Mouse (Mus musculus): ENCODE measurements around the gene Pknox2. TPM values are rescaled to one million over a fixed set of nuclear protein-coding genes. Genes with fewer than 3 reads are reported as not detected.

Gene Pknox2
- total RNA-seq, 2 experiments from 2014 or later: 6.8 to 10.0 TPM

DNA sequence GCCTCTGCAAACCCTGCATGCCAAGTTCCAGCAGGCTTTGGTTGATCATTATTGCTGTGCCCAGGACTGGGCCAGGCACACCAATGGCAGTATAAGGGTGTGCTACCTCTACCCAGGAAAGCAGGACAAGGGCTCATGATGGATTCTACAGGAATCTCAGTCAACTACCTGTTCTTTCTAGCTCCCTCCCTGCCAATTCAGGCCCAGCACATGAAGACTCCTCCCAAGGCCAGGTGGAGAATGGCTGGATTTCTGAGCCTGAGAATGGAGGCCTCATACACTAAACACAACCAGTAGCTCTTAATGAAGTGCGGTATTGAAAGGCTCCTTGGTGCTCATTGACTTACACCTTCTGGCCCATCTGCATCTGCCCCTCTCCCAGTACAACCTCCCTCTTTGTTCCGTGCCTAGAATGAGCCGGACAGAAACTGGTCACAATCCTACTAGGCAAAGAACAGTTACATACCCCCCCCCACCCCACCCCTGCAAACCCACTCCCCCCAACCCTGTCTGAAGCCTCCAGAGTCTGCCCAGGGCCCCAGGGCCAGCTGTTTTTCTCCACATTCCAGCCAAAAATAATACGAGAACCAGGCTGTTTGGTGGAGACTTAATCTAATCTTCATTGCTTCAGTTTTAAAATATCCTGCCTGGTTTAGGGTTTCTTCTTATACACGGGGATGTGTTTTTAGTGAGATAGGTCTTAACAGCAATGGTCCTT, 6.6 kb downstream of the Pknox2 start:
- no peak for DNase-seq

DNA sequence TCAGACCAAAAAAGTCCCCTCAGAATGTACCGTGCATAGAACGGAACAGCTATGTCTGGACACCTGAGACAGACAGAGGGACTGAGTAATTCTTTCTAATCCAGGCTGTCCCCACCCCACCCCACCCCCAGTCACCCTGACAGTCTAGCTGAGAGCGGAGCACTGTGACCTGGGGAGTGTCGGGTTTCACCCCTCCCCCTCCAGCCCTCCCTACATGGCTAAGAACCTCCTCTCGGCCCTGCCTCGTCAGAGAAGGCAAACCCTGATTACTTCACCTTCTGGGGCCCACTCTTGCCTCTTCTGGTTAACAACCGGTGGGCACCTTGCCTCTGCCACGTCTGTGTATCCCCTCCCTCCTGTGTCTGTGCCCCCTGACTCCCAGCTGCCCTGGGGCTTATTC, 7.7 kb downstream of the Pknox2 start:
- peak; percentile 73 to 75 for DNase-seq

DNA sequence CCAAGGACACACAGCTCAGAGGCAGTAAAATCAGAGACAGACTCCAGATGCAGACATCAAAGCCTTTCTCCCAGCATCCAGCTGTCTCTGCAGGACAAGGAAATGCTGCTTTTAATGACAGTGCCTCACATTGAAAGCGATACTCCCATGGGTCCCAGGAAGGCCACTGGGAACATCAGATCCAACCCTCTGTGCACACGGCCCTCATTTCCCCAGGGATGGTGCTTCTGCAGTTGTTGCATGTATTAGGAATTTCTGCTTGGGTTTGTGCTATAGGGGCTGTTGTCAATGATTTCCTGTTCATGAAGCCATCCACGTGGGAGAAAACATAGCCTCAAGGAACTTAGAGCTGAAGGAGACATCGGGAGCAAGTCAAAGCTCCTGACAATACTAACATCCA, 8.3 kb downstream of the Pknox2 start:
- DNase-seq: peak; percentile 20 to 26

DNA sequence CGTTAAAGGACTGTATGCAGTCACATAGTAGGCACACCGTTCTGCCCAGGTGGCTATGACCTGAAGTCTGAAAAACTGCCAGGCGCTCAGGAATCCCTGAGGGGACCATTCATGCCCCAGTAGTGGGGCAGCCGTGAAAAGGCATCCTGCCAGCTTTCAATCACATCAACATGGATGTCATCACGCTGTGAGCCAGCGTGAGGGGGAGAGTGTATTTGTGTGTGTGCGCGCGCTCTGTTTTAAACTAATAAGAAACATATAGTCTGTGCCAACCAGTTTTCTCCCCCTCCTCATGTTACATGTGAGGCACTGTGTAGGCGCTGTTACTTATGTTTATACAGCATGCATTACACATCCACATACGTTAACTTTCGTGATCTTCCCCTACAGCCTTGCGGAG, 10.9 kb downstream of the Pknox2 start:
- no peak for DNase-seq

DNA sequence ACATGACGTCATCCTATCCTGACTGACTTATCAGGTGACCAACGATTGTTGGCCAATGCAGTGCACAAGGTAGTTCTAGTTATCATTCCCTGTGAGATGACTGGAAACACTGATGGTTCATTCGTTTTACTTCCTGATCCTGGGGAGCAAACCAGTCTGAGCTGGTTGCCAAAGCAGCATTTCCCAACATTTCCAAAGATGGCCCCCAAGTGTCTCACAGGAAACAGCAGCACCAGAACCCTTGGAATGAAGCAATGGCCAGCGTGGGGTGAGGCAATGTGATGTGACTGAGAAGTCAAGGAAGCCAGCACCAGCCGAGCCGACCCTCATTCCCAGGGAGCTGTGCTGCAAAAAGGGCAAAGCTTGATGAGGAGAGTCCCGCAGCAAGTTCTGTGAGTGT, 13.7 kb downstream of the Pknox2 start:
- no peak for DNase-seq

DNA sequence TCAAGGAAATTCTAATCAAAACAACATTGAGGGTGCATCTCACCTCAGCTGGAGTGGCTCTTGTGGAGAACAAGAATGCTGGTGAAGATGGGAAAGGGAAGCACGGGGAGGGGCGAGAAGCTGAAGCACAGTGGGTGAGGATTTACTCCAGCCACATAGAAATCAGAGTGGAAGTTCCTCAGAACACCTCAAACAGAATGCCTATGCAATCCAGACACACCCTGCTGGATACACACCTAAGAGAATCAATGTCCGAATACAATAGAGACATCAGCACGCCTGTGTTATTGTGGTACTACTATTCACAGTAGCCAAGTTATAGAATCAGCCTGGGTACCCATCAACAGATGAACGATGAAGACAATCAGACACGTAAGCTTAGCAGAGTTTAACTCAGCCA, 18.2 kb downstream of the Pknox2 start:
- no peak for DNase-seq

DNA sequence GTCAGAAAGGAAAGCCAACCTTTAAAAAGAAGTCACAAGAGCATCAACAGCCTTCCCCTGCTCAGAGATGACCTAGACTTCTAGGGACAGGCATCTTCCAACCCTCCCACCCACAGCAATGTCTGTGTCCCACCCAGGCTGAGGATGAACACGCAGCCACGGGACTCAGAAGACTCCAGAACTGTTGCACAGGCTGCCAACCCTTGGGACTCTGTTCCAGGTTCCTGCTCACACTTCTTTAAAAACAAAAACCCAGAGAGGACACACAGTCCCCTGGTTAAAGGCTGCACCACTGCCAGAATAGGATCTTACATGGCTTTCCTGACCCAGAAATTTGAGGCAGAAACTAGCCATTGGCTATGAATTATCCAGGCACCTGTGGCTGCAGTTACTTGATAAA, 21.0 kb downstream of the Pknox2 start:
- DNase-seq: peak; percentile 60 to 67

DNA sequence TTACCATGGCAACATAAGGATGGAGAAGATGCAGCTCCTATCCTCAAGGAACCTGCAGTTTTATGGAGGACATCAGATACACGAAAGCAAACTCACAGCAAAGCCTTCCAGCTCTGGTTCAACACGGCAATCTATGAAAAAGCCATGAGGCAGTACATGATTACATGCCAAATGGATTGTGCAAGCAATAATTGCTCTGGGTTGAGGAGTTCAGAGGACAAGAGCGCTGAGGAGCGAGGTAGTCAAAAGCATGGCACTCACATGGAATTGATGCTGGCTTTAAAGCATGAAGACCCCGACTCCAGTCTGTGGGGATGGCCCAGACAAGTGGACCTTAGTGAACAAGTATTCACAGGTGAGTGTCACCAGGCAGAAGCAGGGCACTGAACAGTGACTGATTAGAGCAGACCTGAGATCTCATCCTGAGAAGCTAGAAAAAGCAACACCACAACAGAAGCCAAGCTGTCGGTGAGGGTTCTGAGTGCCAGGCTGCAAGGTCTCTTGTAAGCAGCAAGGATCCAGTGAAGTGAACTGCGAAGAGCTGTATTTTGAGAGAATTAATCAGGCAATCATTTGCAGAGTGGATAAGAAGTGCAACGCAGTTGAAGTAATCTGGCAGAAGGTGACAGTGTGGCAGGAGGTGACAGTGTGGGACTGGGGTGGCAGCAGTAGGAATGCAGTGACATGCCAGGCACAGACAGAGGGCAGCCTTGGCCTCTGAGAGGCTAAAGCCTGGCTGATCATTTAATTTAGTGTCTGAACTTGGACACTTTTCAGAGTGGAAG, 22.3 kb downstream of the Pknox2 start:
- peak; percentile 49 to 53 for DNase-seq

DNA sequence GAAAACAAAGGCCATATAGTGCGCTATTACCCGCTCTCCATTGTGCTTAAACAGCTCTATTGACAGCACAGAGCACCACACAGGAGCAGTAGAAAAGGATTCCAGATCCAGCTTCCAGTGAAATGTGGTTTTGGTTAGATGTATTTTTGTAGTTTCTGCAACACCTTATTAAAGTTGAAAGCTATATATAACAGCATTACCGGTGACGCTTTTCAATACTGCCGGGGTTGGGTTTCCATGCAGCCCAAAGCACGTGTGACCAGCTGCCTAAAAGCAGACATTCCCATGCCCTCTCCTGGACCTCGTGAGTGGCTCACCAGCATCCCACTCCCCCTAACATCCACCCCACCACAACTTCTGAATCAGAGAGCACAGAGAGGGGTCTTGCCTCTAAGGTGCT, 23.8 kb downstream of the Pknox2 start:
- no peak for DNase-seq

DNA sequence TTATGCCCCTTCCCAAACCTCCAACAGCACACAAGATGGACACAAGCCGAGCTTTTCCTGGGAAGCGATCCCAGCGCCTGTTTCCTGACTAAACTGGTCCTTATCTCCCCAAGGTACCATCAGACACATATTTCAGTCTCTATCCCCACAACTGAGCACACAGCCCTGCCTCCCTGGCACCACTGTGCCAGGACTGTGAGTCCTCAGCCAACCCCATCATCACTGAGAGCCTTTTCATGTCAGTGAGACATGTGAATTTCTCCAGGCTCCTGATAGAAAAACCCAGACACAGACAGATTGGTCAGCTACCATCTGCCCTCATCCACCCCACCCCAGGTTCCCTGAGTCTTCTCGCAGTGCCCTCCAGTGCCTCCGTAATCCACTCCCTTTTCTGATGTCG, 24.2 kb downstream of the Pknox2 start:
- DNase-seq: no peak

DNA sequence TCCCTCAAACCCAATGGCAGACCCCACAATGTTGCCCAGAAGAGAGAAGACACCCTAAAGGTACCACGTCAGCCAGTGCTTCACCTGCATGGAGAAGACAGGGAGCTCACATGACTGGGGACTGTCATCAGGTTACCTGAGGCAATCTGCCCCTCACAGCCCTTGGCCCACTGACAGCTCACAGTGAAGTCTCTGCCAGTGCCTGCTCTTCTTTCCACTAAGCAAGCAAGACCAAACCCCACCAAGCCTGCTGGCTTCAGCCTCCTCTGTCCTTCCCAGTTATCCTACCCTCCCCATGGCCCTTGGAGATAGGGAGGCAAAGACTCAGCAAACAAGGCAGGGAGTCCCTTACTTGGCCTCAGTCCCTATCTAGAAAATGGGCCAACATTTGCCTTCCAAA, 24.8 kb downstream of the Pknox2 start:
- no peak for DNase-seq

DNA sequence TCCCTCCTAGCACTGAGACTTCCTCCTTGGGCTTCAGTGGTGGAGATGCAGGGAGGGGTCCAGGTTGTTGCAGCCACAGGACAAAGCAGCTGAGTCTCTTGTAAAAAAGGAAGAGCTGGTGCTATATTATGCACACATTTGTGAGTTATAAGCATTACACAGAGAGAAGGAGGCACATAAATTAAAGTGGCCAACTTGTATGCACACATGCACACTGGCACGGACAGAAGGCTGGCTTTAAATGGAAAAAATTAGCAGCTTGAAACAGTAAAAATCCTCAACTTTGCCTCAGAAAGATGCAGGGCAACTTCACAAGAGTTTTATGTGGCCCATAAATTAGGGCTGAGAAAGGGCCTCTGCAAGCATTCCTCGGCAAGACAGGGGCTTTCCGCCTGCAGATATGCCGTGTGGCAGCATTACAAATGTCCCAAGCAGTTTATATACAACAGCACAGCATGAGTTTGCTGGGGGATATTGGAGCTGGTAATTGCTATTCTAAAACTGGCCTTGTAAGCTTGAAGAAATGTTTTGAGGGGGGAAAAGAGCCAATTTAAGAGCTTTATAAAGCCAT, 25.4 kb downstream of the Pknox2 start:
- DNase-seq: no peak

DNA sequence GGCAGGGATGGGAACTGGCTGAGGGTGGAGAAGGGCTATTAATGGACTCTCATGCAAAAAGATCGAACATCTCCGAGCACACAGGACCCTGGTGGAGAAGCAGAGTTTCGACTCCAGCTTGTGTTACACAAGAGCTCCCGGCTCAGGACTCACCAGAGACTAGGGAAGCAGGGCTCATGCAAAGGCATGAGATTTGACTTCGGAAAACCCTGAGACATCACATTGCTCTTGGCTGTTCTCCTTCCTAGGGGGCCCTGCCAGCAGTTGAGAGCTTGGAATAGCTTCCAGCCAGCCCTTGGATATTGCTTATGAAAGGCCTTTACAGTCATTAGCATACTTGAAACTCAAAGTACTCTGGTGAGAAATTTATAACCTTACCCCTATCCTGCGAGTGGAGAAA, 26.4 kb downstream of the Pknox2 start:
- peak; percentile 82 to 87 for DNase-seq

DNA sequence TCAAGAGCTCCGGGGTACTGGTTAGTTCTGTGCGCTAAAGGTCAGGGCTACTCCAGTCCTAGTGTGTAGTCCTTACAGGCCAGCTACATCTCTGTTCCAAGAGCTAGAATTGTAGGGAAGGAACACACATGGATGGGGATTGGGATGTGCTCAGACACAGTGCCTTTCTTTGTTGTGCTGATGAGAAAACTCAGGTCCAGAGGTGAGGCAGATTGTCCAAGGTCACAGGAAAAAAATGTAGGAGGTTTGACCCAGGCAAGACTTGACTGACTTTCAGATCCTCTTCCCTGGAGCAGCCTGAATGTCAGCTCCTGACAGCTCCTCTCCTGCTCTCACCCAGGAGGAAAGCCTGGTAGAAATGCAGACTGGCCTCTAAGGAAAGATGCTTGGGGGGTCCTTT, 29.7 kb downstream of the Pknox2 start:
- no peak for DNase-seq

DNA sequence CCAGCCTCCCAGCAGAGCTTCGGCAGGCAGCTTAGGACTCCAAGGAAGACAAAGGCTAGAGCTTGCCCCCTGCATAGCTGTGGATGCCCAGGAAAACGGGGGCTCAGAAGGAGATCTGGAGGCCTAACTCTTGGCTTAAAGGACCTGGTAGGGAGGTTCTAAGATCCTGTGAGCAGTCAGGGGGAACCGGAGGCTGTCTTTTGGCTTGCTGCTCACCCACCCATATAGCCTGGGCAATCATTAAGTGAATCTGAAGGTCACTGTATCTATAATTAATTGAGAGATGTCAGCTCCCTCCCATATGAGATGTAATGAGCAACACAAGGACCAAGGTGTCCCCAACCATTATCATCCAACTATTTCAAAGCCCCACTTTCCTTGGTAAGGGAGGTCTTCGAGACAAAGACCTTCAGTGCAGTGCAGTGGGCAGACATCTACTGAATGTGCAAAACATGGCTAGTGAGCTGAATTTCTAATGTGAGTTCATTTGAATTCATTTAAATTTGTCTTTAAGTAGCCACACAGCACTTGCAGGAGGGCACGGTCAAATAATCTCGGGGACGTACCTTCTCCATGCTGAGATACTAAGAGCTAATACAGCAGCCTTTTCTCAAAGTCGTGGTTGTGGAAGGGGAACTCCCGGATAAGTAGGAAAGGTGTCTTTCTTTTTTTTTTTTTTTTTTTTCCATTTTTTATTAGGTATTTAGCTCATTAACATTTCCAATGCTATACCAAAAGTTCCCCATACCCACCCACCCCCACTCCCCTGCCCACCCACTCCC, 30.4 kb downstream of the Pknox2 start:
- no peak for DNase-seq

DNA sequence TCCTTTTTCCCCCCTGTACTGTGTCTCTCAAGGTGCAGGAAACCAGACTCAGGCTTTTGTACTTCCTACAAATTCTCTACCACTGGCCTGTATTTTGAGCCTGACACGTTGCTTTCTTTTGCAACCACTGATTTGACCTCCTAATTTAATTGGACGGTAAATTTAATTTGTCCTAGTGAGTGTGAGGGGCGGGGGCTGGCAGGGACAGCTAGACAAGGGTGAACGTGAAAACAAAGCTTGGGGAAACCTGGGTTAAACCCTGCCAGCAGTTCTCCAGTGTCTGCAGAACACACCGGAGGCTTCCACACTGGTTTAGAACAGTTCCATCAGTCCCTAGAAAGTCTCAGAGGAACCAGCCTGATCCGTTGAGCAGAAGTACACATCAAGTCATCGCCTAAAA, 31.4 kb downstream of the Pknox2 start:
- peak; percentile 51 to 52 for DNase-seq

DNA sequence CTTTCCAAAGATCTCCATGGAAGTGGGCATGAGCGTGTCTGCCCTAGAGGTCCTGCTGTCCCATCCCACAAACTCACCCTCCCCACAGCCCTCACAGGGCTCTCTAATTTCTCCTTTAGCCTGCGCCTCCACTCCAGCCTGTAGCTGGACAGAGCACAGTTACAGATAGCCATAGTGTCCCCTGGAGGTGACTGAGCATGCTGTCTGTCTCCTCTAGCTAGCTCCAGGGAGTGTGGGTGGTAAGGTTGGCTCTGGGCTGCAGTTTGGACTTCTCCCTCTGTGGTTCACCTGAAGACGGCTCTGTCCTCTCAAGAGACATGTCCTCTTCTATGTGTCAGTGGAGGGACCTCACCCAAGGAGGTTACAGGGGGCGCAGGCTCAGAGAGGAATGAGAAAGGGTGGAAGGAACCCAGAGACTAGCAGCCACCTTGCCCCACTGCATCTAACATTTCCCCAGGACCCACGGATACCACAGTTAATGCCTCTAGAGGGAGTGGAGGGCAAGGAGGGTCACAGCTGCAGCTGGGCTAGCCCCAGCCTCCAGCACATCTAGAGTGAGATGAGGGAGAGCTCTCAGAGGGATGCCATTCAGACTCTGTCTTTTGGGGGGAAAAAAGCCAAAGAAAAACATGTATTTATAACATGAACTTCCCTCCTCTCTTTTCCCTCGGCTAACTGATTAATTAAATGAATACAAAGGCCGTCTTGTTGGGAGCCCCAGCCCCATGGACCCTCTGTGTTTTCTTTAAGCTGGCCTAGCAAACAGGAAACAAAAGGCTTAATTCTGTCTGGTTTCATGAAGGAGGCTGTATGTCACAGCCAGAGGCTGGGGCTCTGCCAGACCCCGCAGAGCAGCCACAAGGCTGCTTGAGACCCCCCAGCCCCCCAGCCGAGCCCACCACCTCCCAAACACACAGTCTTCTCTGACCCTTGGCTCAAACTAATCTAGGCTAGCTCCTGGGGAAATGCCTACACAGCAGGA, 32.6 kb downstream of the Pknox2 start:
- DNase-seq: peak in 1 of 2 experiments; percentile 32

DNA sequence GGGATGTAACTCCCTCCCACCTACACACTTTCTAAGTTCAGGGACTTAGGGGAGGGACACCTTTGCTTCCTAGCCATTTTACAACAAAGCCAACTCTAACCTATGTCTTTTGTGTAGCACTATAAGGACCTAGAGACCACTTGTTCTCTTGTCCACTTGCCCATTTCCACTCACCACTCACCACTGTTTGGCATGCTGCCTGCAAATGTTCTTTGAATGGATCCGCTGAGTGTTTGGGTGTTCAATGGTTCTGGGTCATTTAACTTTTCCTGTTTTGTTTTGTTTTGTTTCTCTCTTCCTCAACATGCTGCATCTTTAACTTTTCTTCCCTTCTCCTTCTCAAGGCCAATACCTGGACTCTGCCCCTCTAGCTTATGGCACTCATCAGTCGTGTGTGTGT, 39.7 kb downstream of the Pknox2 start:
- no peak for DNase-seq

DNA sequence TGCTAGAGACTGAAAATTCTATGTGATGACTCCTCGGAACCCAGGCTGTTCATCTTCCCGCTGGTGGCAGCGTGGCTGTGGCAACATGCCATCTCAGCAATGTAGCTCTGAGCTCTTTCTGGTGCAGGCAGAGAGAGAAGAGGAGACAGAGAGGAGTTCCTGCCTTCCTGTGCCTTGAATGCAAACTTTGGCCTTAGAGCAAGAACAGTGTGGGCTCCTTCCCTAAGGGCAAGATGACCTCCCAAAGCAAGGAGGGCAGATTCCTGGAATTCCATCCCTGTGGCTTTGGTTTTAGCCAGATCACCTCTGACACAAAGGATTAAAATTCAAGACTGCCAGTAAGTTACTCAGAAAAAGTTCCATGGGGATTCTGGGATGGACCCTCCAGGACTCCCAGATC, 40.4 kb downstream of the Pknox2 start:
- DNase-seq: no peak

DNA sequence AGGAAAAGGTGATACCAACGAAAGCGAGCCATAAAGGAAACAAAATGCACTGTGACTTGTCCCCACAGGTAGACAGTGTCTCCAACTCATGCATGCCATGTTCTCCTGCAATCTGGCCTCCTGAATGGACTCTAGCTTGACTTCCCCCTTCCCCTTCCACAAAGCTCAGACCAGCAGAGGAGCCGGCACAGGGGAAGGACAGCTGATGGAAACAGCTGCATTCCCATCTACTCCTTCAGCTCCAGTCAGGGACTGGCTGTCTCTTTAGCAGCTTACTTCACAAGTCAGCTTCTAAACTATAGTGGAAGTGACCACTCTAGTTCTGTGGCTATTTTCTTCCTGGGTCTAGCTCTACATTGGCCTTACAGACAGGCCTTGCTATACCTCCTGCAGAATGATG, 43.0 kb downstream of the Pknox2 start:
- DNase-seq: no peak

DNA sequence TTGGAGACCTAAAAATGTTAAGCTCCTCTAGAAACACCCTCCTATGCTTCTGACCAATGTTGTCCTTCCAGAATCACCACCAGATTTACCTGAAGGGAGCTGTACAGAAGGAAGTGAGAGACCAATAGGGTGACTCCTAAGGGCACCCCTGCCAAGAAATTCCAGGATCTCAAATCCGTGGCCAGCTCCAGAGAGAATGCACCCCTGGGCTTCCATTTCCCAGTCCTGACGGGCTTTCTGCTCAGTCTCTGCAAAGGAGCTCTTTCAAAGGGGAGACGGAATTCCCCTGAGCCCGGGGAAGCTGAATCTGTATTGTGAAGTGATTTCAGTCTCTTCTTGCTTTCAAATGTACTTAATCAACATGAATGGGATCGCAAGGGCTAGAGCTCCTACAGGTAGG, 43.4 kb downstream of the Pknox2 start:
- no peak for DNase-seq

Measured in heart, adult 18-20 months (tissue).